Mouse (Mus musculus) CD4-positive, CD25-positive, alpha-beta regulatory T cell, adult 2 months (primary cell): ENCODE data around the gene Cypt4.
"Not testable (repeated sequence)": the region's sequence is repeated elsewhere in the genome, so short reads cannot be mapped to it uniquely, and the experiment has no call there.

Experiments used
- DNase-seq: peaks from one replicate; pipeline ENCODE4 v3.0.0-alpha.2; 2012; ENCODE audit warnings: low read depth, low spot score

The Cypt4 gene

GRCm38 (mm10) chr9:24624896-24625295 lies at the start of gene Cypt4:
Gene Cypt4 (plus strand): TSS chr9:24625196.
- no peak for DNase-seq

- DNase-seq, result not testable (repeated sequence)
These were observed 12.3 kb downstream of the Cypt4 start for GRCm38 (mm10) chr9:24637341-24637740.
